Mouse (Mus musculus) embryonic fibroblast, embryonic 13.5 days (primary cell): ENCODE data around the gene Gid8.

Experiments
- CTCF ChIP-seq: IDR thresholded peaks from 2 replicates; pipeline ENCODE4 v1.5.1; 2011; ENCODE audit warnings: mild to moderate bottlenecking, control low read depth, low read length, moderate library complexity, borderline replicate concordance; ENCODE audit not compliant: insufficient read depth
- POLR2A ChIP-seq: IDR thresholded peaks from 2 replicates; pipeline ENCODE4 v1.6.1; 2011; ENCODE audit warnings: low read depth, mild to moderate bottlenecking, control low read depth, low read length, moderate library complexity

DNA sequence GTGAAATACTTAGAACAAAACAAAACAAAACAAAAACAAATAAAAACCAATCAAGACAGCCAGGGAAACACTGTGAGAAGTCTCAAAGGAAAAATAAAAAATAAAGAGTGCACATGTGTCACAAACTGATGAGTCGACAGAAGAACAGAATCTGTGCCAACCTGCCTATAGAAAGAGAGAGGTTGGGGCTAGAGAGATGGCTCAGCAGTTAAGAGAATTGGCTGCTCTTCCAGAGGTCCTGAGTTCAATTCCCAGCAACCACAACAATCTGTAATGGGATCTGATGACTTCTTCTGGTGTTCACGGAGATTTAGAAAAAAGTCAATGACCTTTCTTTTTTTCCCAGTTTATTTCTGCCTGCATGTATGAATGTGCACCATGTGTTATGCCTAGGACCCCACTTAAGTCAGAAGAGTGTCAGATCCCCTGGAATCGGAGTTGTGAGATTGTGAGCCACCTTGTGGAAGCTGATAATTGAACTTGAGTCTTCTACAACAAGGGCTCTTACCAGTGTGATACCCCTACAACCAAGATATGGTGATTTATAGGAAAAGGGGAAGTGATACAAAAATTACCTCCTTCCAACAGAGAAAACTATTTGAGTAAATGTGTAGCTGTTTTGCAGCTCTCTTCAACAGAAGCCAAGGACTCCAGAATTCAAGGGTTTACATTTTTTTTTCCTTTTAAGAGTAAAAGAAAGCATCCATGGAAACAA lies 6.1 kb upstream of the Gid8 start:
- TF ChIP-seq CTCF = no peak
- no peak for TF ChIP-seq POLR2A
